Mouse (Mus musculus) ES-Bruce4 (cell line): Measurements from ENCODE around the gene Tmem215. TPM values are rescaled to one million over a fixed set of nuclear protein-coding genes. Genes with fewer than 3 reads are reported as not detected.

Experiments
- H3K27ac ChIP-seq: 2 replicates; pipeline ENCODE4 v1.5.1; 2012; ENCODE audit warnings: low read length, inconsistent platforms; ENCODE audit not compliant: insufficient read depth
- H3K27me3 ChIP-seq: 2 replicates; pipeline ENCODE4 v1.6.1; 2012; ENCODE audit warnings: mild to moderate bottlenecking, low read length, inconsistent platforms; ENCODE audit not compliant: control insufficient read depth, poor library complexity, insufficient read depth, severe bottlenecking
- H3K36me3 ChIP-seq: 2 replicates; pipeline ENCODE4 v1.6.1; 2012; ENCODE audit warnings: inconsistent platforms, mild to moderate bottlenecking, low read length, moderate library complexity; ENCODE audit not compliant: control insufficient read depth, poor library complexity, insufficient read depth, severe bottlenecking
- H3K4me1 ChIP-seq: one replicate; pipeline ENCODE4 v1.8.1; 2011; ENCODE audit warnings: low read length; ENCODE audit not compliant: control insufficient read depth, insufficient read depth
- H3K4me3 ChIP-seq: 2 replicates; pipeline ENCODE4 v1.5.1; 2011; ENCODE audit warnings: low read depth, mild to moderate bottlenecking, low read length
- H3K9ac ChIP-seq: 2 replicates; pipeline ENCODE4 v1.6.1; 2012; ENCODE audit warnings: low read depth, mild to moderate bottlenecking, inconsistent platforms; ENCODE audit not compliant: poor library complexity, severe bottlenecking
- H3K9me3 ChIP-seq: replicated peaks from 2 replicates; pipeline ENCODE4 v1.6.1; 2012; ENCODE audit warnings: mild to moderate bottlenecking, low read length, inconsistent platforms; ENCODE audit not compliant: control insufficient read depth, poor library complexity, insufficient read depth, severe bottlenecking
- CTCF ChIP-seq: IDR thresholded peaks from one replicate; pipeline ENCODE4 v1.8.1; 2011; ENCODE audit warnings: low read depth, low read length
- EP300 ChIP-seq: IDR thresholded peaks from 2 replicates; pipeline ENCODE4 v1.6.1; 2011; ENCODE audit warnings: low read depth, low read length; ENCODE audit not compliant: insufficient read depth
- POLR2A ChIP-seq: IDR thresholded peaks from one replicate; pipeline ENCODE4 v1.8.1; 2011; ENCODE audit warnings: low read length; ENCODE audit not compliant: insufficient read depth
- polyA plus RNA-seq: library from polyadenylated mRNA; stranded (reverse); fragments of >200 nt; gene quantifications from 2 replicates; pipeline ENCODE4 v1.2.4, GENCODE M21; 2011; ENCODE audit warnings: low read depth; ENCODE audit not compliant: missing spikeins, insufficient read depth, insufficient read length

Gene Tmem215
- polyA plus RNA-seq, 1 experiment = not detected

DNA sequence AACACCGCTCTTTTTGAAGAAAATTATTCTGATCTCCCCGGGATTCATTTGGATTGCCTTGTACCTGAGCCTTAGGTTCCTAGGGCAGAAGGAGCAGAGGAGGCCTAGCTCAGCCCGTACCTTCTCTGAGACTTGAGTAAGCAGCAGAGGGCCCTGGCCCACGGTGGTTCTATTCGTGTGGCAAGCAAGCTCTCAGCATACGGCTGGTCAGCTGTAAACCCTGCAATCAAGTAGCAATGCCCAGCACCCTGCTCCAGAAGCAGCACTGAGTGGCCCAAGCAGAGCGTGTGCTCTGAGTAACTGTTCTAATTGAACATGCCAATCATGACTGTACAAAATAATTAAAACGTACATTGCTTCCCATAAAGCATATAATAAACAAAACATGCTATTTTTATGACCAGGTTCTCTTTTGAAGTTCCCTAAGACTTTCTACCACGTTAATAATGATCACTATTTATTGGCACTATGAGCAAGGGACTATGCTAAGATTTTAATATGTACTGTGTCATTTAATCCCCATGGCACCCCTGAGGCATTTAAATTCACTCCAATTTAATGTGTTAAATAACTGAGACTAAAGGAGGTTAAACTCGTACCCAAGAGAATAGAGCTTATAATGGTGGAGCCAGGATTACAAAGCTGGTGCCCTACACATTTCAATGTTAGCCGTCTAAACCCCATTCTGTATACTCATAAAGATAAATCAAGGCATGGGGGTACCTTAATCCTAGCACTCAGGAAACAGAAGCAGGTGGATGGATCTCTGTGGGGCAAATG, 28.0 kb downstream of the Tmem215 start:
- Histone ChIP-seq H3K4me1 (no peaks in the 10 kb centered on the region), H3K9me3 (peaks cover 10% of the 10 kb centered on the region; the same call in 1 of the 2 replicates), H3K9ac (no peak overlapping the region), H3K4me3 (no peak overlapping the region), H3K36me3 (no peaks in the 10 kb centered on the region), H3K27me3 (no peaks in the 10 kb centered on the region), H3K27ac (no peak overlapping the region)
- TF ChIP-seq POLR2A = no peak

- Histone ChIP-seq H3K4me1 (no peaks in the 10 kb centered on the region), H3K9ac (no peak overlapping the region), H3K9me3 (peaks cover 7% of the 10 kb centered on the region; the same call in 1 of the 2 replicates), H3K4me3 (no peak overlapping the region), H3K27ac (no peak overlapping the region), H3K27me3 (no peaks in the 10 kb centered on the region), H3K36me3 (no peaks in the 10 kb centered on the region)
- no peak for TF ChIP-seq POLR2A
- TF ChIP-seq CTCF = no peak
Observed at GRCm38 (mm10) chr4:40502459-40502858, 30.5 kb downstream of the Tmem215 start.

DNA sequence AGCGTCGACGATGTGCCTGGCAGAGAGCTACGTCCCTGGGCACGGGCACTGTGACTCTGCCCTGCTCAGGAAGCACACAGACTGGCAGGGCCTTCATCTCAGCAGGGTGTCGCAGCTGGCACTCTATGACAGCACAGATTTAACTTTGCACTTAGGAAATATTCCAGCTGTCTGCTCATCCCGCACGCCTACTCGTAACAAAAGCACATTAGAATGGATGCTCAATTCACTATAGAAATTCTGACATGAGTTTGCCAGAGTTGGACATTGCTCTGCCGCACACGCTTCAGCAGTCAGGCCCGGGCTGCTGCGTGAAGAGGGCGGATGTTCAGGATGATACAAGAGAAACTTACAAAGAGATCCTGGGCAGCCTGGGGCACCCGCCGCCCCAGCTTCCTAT, 37.6 kb downstream of the Tmem215 start:
- H3K27ac ChIP-seq = no peak overlapping the region

GRCm38 (mm10) chr4:40513235-40513634, 41.3 kb downstream of the Tmem215 start:
- Histone ChIP-seq H3K4me3 (no peak overlapping the region), H3K27me3 (no peaks in the 10 kb centered on the region), H3K36me3 (no peaks in the 10 kb centered on the region), H3K9me3 (no peaks in the 10 kb centered on the region), H3K9ac (no peak overlapping the region), H3K4me1 (no peaks in the 10 kb centered on the region), H3K27ac (no peak overlapping the region)
- TF ChIP-seq CTCF (no peak), POLR2A (no peak), EP300 (no peak)

More for the DNA sequence above, 37.6 kb downstream of the Tmem215 start:
- Histone ChIP-seq H3K4me3 (no peak overlapping the region), H3K27me3 (no peaks in the 10 kb centered on the region), H3K36me3 (no peaks in the 10 kb centered on the region), H3K9ac (no peak overlapping the region), H3K4me1 (no peaks in the 10 kb centered on the region), H3K9me3 (no peaks in the 10 kb centered on the region)
- TF ChIP-seq CTCF = no peak
- no peak for TF ChIP-seq EP300
- no peak for TF ChIP-seq POLR2A

GRCm38 (mm10) chr4:40518545-40519324, 46.8 kb downstream of the Tmem215 start:
- peaks cover 8% of the 10 kb centered on the region; the same call in 1 of the 2 replicates for H3K9me3 ChIP-seq
- TF ChIP-seq EP300 (no peak), POLR2A (no peak), CTCF (no peak)
- H3K9ac ChIP-seq = no peak overlapping the region
- peaks cover 2% of the 10 kb centered on the region for H3K4me1 ChIP-seq
- no peaks in the 10 kb centered on the region for H3K36me3 ChIP-seq
- H3K27ac ChIP-seq = no peak overlapping the region
- H3K27me3 ChIP-seq = no peaks in the 10 kb centered on the region
- no peak overlapping the region for H3K4me3 ChIP-seq

Other genes with a start within 250 kb of the Tmem215 start
- 43.6 and 45.1 TPM in 2 replicates for gene Ddx58, start 232.4 kb upstream of the Tmem215 start, polyA plus RNA-seq
- 4.4 and 4.5 TPM in 2 replicates for gene Smim27, start 202.6 kb upstream of the Tmem215 start, polyA plus RNA-seq
- 62.2 and 66.3 TPM in 2 replicates for gene Topors, start 202.3 kb upstream of the Tmem215 start, polyA plus RNA-seq
- gene Ndufb6, start 192.8 kb upstream of the Tmem215 start, polyA plus RNA-seq = 151 and 188 TPM in 2 replicates
- gene Aptx, start 231.0 kb downstream of the Tmem215 start, polyA plus RNA-seq = 22.3 and 22.9 TPM in 2 replicates
- gene Dnaja1, start 250.0 kb downstream of the Tmem215 start, polyA plus RNA-seq = 358 and 376 TPM in 2 replicates